Mouse (Mus musculus): ENCODE measurements around the gene Iqce. TPM values are rescaled to one million over a fixed set of nuclear protein-coding genes. Genes with fewer than 3 reads are reported as not detected.

Iqce gene
- total RNA-seq, 1 experiment from 2014 or later = 34.4 TPM

GRCm38 (mm10) chr5:140614141-140614540 is 88.0 kb downstream of the Iqce start:
- no peak for ATAC-seq (replicated peaks in 1 of 2; ENCODE audit: insufficient read depth in 1 of 2, low FRiP score in 2 of 2, low TSS enrichment in 1 of 2, low read depth in 1 of 2, poor library complexity in 2 of 2, severe bottlenecking in 2 of 2)

DNA sequence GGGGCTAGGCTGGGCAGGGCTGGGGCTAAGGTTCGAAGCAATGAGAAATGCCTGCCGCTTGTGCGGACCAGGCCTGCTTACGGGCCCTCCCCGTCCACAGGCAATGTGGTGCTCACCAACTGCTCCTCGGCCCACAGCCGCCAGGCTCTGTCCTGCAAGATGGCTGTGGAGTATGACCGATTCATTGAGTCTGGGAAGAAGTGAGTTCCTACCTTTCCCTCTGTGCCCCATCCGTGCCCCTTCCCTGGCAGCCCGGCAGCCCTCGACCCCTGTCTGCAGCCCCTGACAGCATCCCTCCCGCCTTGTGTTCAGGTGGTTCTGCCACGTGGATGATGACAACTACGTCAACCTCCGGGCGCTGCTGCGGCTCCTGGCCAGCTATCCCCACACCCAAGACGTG is 90.0 kb downstream of the Iqce start:
- no peak for ATAC-seq (replicated peaks in 1 of 2; ENCODE audit: insufficient read depth in 1 of 2, low FRiP score in 2 of 2, low TSS enrichment in 1 of 2, low read depth in 1 of 2, poor library complexity in 2 of 2, severe bottlenecking in 2 of 2)

Other genes with a start within 250 kb of the Iqce start
- gene Chst12, start 196.8 kb downstream of the Iqce start, total RNA-seq (2017) = 21.4 and 26.2 TPM in 2 replicates
- gene Grifin, start 137.3 kb downstream of the Iqce start, total RNA-seq (2017) = not detected in 2 replicates
- gene Lfng, start 95.1 kb downstream of the Iqce start, total RNA-seq (2017) = 33.6 and 67.3 TPM in 2 replicates
- gene Ttyh3, start 53.3 kb downstream of the Iqce start, total RNA-seq (2017) = 11.3 and 16.8 TPM in 2 replicates
- 11.2 and 15.5 TPM in 2 replicates for gene Brat1, start 2.6 kb upstream of the Iqce start, total RNA-seq (2017)
- 0.74 and 0.94 TPM in 2 replicates for gene Amz1, start 21.7 kb upstream of the Iqce start, total RNA-seq (2017)
- gene Gna12, start 128.1 kb upstream of the Iqce start, total RNA-seq (2017) = 21.1 and 21.7 TPM in 2 replicates